Mouse (Mus musculus): Measurements from ENCODE around the gene Tmprss11g. TPM values are rescaled to one million over a fixed set of nuclear protein-coding genes. Genes with fewer than 3 reads are reported as not detected.

Tmprss11g gene
- polyA plus RNA-seq (2015; fragmentation: Nextera tagmentation; extraction: Ambion mirVana), result not detected in 2 replicates

DNA sequence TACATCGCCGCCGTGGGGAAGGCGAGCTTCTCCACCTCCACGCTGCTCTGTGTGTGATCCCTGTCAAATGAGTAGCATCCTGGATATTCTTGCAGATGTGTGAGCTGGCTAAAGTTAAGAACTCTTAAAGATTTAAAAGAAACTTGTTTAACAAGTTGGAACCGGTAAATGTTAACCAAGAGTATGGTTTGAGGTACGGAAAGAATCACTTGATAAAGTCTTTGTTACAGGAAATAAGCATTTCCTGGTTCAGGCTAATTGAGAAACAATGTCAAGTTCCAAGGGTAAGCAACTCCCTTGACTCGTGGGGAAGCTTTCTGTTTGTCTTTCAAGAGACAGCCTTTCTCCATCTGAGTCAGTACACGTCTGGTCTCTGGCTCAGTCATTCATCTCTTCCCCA lies at the start of gene Tmprss11g:
TSS of gene Tmprss11g (minus strand) at position 101 of the 400 bp plus-strand sequence.
- no peaks in the 10 kb centered on the region for H3K4me1 ChIP-seq
- no peak within 1 kb of the TSS for H3K9ac ChIP-seq (replicated peaks)
- ATAC-seq (replicated peaks), result no peak
- H3K36me3 ChIP-seq, result no peaks in the 10 kb centered on the region
- H3K4me3 ChIP-seq, result no peak within 1 kb of the TSS
- no peak within 1 kb of the TSS for H3K4me2 ChIP-seq (replicated peaks)
- 87% methylated on average over 9 of the region's 9 CpGs for WGBS
- no peaks in the 10 kb centered on the region for H3K9me3 ChIP-seq
- H3K27me3 ChIP-seq, result no peaks in the 10 kb centered on the region
- no peak within 1 kb of the TSS for H3K27ac ChIP-seq (replicated peaks)

DNA sequence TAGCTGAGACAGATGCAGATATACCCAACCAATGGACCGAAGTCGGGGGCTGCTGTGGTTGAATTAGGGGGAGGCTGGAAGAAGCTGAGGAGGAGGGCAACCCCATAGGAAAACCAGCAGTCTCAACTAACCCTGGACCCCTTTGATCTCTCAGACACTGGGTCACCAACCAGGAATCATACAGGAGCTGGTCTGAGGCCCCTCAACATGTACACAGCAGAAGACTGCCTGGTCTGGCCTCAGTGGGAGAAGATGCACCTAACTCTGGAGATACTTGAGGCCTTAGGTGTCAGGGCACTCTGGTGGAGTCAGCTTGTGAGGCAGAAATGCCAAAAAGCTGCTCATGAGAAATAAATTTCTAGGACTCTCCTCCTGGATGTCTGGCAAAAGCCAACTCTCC lies 28.3 kb upstream of the Tmprss11g start:
- H3K4me3 ChIP-seq, result no peak overlapping the region
- no peaks in the 10 kb centered on the region for H3K4me1 ChIP-seq
- H3K36me3 ChIP-seq, result no peaks in the 10 kb centered on the region
- ATAC-seq (replicated peaks), result no peak
- H3K9ac ChIP-seq (replicated peaks), result no peak overlapping the region
- no peaks in the 10 kb centered on the region for H3K9me3 ChIP-seq
- H3K27ac ChIP-seq (replicated peaks), result no peak overlapping the region
- H3K4me2 ChIP-seq (replicated peaks), result no peak overlapping the region
- WGBS, result 89% methylated on average over 2 of the region's 2 CpGs
- no peaks in the 10 kb centered on the region for H3K27me3 ChIP-seq

DNA sequence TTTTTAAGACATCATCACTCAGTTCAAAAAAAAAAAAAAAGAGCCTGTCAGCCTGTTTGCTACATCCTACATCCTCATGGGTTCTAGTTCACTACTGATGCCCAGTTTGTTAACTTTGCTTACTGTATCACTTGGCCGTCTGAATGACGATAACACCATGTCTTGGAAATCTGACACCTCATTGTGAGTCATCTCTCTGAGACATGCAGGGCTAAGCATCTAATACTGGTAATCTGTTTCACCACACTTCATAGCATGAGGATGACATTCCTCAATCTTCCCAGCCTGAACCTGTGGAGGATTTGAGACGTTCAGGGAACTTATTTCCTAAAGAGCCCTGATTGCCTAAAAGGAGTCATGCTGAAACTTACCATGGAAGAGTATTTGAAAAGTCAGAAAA lies 22.2 kb upstream of the Tmprss11g start:
- H3K4me3 ChIP-seq, result no peak overlapping the region
- H3K9me3 ChIP-seq, result no peaks in the 10 kb centered on the region
- H3K4me1 ChIP-seq, result no peaks in the 10 kb centered on the region
- no peak for ATAC-seq (replicated peaks)
- 78% methylated on average over 3 of the region's 3 CpGs for WGBS
- H3K27ac ChIP-seq (replicated peaks), result no peak overlapping the region
- no peaks in the 10 kb centered on the region for H3K36me3 ChIP-seq
- no peak overlapping the region for H3K9ac ChIP-seq (replicated peaks)
- H3K4me2 ChIP-seq (replicated peaks), result no peak overlapping the region
- no peaks in the 10 kb centered on the region for H3K27me3 ChIP-seq

DNA sequence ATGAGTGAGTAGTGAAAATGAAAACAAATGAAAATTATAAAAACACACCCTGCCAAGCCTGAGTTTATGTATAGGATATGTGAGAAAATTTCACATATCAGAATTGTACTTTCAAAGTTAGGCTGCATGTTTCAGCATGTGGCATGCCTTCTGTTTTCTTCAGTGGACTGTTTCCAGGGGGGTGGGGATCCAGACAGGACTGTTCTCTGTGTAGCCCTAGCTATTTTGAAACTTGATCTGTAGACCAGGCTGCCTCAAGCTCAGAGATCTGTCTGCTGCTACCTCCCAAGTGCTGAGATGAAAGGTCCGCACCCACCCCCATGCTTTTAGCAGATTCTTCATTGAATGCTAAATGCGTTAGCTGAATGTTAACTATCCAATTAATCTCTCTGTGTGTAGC lies 10.3 kb upstream of the Tmprss11g start:
- Histone ChIP-seq H3K4me2 (replicated peaks) (no peak overlapping the region), H3K4me1 (no peaks in the 10 kb centered on the region), H3K27me3 (no peaks in the 10 kb centered on the region), H3K36me3 (no peaks in the 10 kb centered on the region), H3K9ac (replicated peaks) (no peak overlapping the region), H3K27ac (replicated peaks) (no peak overlapping the region), H3K4me3 (no peak overlapping the region), H3K9me3 (no peaks in the 10 kb centered on the region)
- ATAC-seq (replicated peaks), result no peak
- WGBS, result 45% methylated on average over 2 of the region's 2 CpGs

DNA sequence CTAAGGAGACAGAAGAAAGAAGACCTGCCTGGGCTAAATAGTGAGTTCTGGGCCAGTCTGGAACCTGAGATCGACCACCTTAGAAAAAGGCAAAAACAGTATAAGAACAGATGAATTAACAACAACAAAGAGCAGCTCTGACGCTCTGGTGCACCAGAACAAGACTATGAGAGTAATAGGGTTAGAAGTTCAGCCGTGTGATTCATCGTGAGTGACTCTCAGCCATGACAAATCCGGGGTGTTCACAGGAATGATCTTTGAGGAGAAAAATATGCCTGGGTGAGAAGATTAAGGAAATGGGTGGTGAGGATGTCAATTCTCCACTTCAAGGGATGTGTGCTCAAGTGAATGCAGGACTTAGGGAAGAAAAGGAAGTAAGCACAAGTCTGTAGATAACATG lies 6.9 kb downstream of the Tmprss11g start:
- Histone ChIP-seq H3K4me3 (no peak overlapping the region), H3K27ac (replicated peaks) (no peak overlapping the region), H3K4me2 (replicated peaks) (no peak overlapping the region), H3K9me3 (no peaks in the 10 kb centered on the region), H3K36me3 (no peaks in the 10 kb centered on the region), H3K27me3 (no peaks in the 10 kb centered on the region), H3K9ac (replicated peaks) (no peak overlapping the region), H3K4me1 (no peaks in the 10 kb centered on the region)
- WGBS, result 32% methylated on average over 5 of the region's 5 CpGs
- no peak for ATAC-seq (replicated peaks)

DNA sequence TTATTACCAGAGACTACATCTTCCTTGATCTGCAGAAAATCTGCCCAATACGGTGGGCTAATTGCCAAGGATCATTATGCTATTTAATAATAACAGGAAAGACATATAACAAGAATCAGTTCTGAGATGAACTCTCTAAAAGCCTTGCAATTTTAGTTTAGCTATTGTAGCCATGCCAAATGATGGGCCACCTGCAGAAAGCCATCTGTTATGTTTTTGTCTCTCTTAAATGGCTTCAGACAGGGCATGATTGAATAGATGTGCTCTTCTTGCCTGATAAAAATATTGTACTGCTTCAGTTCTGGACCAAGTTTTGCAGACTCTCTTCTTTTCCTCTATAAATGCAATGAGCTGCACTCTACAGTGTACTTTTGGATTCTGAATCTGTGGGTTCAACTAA lies 24.9 kb downstream of the Tmprss11g start:
- whole genome bisulfite sequencing, result 71% methylated on average over 1 of the region's 1 CpGs

DNA sequence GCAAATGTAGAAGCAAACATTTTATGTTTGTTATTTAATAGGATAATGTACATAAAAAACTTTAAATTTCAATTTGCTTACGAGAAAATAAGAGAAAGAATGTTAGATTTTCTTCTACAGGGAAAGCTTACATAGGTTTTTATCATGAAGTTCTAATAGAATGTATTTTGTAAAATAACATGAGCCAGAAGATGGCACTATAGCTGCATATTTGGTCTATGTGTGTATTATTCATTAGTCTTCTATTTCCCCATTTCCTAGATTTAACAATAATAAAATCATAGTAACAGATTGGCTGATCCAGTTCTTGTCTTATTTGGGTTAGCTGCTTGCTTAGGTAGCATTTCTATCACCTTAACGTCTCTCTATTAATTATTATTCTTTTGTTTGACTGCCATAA lies 35.8 kb downstream of the Tmprss11g start:
- ATAC-seq (replicated peaks), result no peak
- no peaks in the 10 kb centered on the region for H3K4me1 ChIP-seq
- no peaks in the 10 kb centered on the region for H3K9me3 ChIP-seq
- H3K9ac ChIP-seq (replicated peaks), result no peak overlapping the region
- WGBS, result 83% methylated on average over 2 of the region's 2 CpGs
- H3K36me3 ChIP-seq, result no peaks in the 10 kb centered on the region
- no peak overlapping the region for H3K4me2 ChIP-seq (replicated peaks)
- no peak overlapping the region for H3K27ac ChIP-seq (replicated peaks)
- H3K4me3 ChIP-seq, result no peak overlapping the region
- H3K27me3 ChIP-seq, result no peaks in the 10 kb centered on the region

More for the DNA sequence above, 24.9 kb downstream of the Tmprss11g start:
- no peaks in the 10 kb centered on the region for H3K4me1 ChIP-seq
- no peaks in the 10 kb centered on the region for H3K27me3 ChIP-seq
- H3K27ac ChIP-seq (replicated peaks), result no peak overlapping the region
- ATAC-seq (replicated peaks), result no peak
- H3K4me3 ChIP-seq, result no peak overlapping the region
- no peak overlapping the region for H3K4me2 ChIP-seq (replicated peaks)
- H3K9ac ChIP-seq (replicated peaks), result no peak overlapping the region
- H3K36me3 ChIP-seq, result no peaks in the 10 kb centered on the region
- H3K9me3 ChIP-seq, result no peaks in the 10 kb centered on the region

DNA sequence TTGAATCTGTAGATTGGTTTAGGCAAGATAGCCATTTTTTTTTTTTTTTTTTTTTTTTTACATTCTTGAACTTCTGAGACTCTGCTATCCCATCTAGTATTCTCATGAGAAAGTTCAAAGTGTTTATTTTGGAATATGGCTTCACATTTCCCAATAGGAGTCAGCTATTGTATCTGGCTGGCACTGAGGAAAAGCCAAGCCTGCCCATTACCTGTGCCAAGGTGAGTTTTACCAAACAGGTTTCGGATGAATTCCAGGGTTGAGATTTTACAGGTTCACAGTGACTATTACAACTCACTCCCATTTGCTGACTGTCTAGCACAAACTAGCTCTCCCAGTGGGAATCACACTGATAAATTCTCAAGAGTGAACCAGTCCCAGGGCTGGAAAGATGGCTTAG lies 36.4 kb downstream of the Tmprss11g start:
- ATAC-seq (replicated peaks), result no peak
- Histone ChIP-seq H3K27me3 (no peaks in the 10 kb centered on the region), H3K4me3 (no peak overlapping the region), H3K27ac (replicated peaks) (no peak overlapping the region), H3K4me1 (no peaks in the 10 kb centered on the region), H3K4me2 (replicated peaks) (no peak overlapping the region), H3K36me3 (no peaks in the 10 kb centered on the region), H3K9ac (replicated peaks) (no peak overlapping the region), H3K9me3 (no peaks in the 10 kb centered on the region)
- 88% methylated on average over 1 of the region's 1 CpGs for WGBS

DNA sequence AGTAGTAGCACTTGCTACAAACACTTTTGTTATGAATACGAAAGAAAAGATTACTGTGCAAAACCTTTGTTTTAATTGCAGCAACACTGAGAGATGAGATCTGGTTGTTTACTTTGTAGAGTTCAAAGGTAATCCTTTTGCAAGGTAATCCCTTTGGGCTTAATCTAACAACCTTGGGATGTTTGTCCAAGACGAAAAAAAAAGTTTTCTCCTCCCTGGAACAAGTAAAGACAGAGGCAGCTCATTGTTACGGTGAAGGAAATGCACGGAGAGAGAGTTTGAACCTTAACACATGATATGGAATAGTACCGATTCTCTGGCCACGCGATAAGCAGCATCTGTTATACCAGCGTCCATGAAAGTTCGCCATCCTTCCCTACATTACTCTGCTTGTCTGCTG lies 44.5 kb downstream of the Tmprss11g start:
- no peaks in the 10 kb centered on the region for H3K27me3 ChIP-seq
- H3K9ac ChIP-seq (replicated peaks), result no peak overlapping the region
- no peak for ATAC-seq (replicated peaks)
- no peak overlapping the region for H3K27ac ChIP-seq (replicated peaks)
- no peaks in the 10 kb centered on the region for H3K36me3 ChIP-seq
- no peak overlapping the region for H3K4me3 ChIP-seq
- no peak overlapping the region for H3K4me2 ChIP-seq (replicated peaks)
- H3K4me1 ChIP-seq, result no peaks in the 10 kb centered on the region
- H3K9me3 ChIP-seq, result no peaks in the 10 kb centered on the region
- 91% methylated on average over 9 of the region's 9 CpGs for WGBS

DNA sequence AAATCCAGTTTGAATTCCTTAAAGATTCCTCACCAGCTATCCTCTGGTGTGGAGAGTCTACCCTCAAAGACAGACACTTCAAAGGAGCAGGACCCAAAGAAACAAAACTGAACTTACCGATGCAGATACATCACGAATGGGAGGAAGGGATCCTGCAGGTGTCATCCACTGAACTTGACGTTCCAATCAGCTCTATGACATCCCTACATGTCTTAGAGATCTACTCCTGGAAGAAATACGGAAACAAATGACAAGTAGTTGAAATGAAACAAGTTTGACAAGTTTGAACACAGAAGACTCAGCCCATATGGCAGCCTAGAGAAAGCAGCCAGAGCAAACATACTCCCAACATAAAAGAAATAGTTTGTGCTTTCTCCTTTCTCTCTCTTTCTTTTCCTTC lies 49.5 kb downstream of the Tmprss11g start, which contains the start of gene Tmprss11a:
TSS of gene Tmprss11a (minus strand) at position 101 of the 400 bp plus-strand sequence.
- H3K4me2 ChIP-seq (replicated peaks), result no peak within 1 kb of the TSS
- H3K36me3 ChIP-seq, result no peaks in the 10 kb centered on the region
- H3K9ac ChIP-seq (replicated peaks), result no peak within 1 kb of the TSS
- H3K4me3 ChIP-seq, result no peak within 1 kb of the TSS
- H3K4me1 ChIP-seq, result no peaks in the 10 kb centered on the region
- H3K27ac ChIP-seq (replicated peaks), result no peak within 1 kb of the TSS
- 73% methylated on average over 4 of the region's 4 CpGs for WGBS
- ATAC-seq (replicated peaks), result no peak
- no peaks in the 10 kb centered on the region for H3K27me3 ChIP-seq
- no peaks in the 10 kb centered on the region for H3K9me3 ChIP-seq

DNA sequence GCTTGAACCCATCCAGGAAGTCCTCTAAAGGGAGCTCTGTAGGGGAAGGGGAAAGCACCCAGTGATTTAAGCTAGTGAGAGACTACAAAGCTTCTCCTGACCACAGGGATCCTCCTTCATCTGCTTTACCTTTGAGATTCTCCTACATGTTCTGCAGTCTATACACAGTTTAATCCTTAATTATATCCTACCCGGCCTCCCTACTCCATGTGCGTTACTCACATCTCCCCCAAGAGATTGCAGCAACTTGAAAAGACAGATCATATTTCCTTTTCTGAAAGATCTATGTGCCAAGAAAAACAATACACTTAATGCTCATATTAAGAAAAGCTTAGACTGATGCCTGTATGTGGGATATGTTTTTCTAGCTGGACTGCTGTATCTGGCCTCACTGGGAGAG lies 79.1 kb downstream of the Tmprss11g start:
- no peaks in the 10 kb centered on the region for H3K4me1 ChIP-seq
- ATAC-seq (replicated peaks), result no peak
- no peak overlapping the region for H3K9ac ChIP-seq (replicated peaks)
- no peak overlapping the region for H3K4me3 ChIP-seq
- no peak overlapping the region for H3K4me2 ChIP-seq (replicated peaks)
- H3K27me3 ChIP-seq, result no peaks in the 10 kb centered on the region
- H3K27ac ChIP-seq (replicated peaks), result no peak overlapping the region
- H3K9me3 ChIP-seq, result no peaks in the 10 kb centered on the region
- no peaks in the 10 kb centered on the region for H3K36me3 ChIP-seq
- 68% methylated on average over 2 of the region's 2 CpGs for WGBS

DNA sequence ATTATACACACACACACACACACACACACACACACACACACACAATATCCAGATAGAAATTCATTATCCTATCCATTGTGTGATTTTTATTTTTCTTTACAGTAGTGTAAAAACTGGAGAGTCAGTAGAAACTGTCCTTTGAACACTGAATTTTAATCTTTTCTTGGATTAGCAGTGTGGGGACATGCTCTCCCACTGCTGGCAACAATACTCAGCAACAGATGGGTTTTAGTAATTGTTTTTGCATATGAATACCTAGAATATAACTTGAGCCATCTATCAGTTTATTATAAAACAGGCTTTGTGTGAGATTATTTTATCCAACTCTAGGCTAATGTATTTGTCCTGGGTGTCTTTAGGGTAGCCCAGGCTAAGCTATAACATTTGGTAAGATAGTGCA lies 79.9 kb downstream of the Tmprss11g start:
- H3K4me2 ChIP-seq (replicated peaks), result no peak overlapping the region
- H3K27ac ChIP-seq (replicated peaks), result no peak overlapping the region
- ATAC-seq (replicated peaks), result no peak
- no peak overlapping the region for H3K9ac ChIP-seq (replicated peaks)
- H3K4me1 ChIP-seq, result no peaks in the 10 kb centered on the region
- no peaks in the 10 kb centered on the region for H3K36me3 ChIP-seq
- no peaks in the 10 kb centered on the region for H3K27me3 ChIP-seq
- H3K4me3 ChIP-seq, result no peak overlapping the region
- H3K9me3 ChIP-seq, result no peaks in the 10 kb centered on the region
